Mouse (Mus musculus): ENCODE data around the gene Isyna1. TPM values are rescaled to one million over a fixed set of nuclear protein-coding genes. Genes with fewer than 3 reads are reported as not detected.
A peak's percentile ranks its signal among the peaks of the same experiment; 100 is the strongest.
"Not testable (repeated sequence)": the region's sequence is repeated elsewhere in the genome, so short reads cannot be mapped to it uniquely, and the experiment has no call there.

The Isyna1 gene
- total RNA-seq, 2 experiments from 2014 or later, result 41.4 to 46.4 TPM

- no peak for DNase-seq (ENCODE audit: low spot score in 2 of 2)
- no peak overlapping the region for H3K4me3 ChIP-seq
- H3K27ac ChIP-seq, result peak overlapping the region; percentile 86
- no peak for TF ChIP-seq CTCF (conservative IDR thresholded peaks at IDR 0.05)
These were observed 9.4 kb upstream of the Isyna1 start for GRCm38 (mm10) chr8:70584606-70585257.

GRCm38 (mm10) chr8:70585258-70585652 lies 8.9 kb upstream of the Isyna1 start:
- TF ChIP-seq CTCF (conservative IDR thresholded peaks at IDR 0.05), result peak; percentile 85
- no peak overlapping the region for H3K4me3 ChIP-seq
- DNase-seq (ENCODE audit: low spot score in 2 of 2), result peak in 1 of 2 experiments; percentile 61
- H3K27ac ChIP-seq, result peak overlapping the region; percentile 86

GRCm38 (mm10) chr8:70587955-70588354 lies 6.2 kb upstream of the Isyna1 start:
- H3K4me3 ChIP-seq; H3K27ac ChIP-seq; DNase-seq (ENCODE audit: low spot score in 2 of 2): not testable (repeated sequence)

GRCm38 (mm10) chr8:70591569-70591968 lies 2.6 kb upstream of the Isyna1 start:
- TF ChIP-seq CTCF (conservative IDR thresholded peaks at IDR 0.05), result no peak

GRCm38 (mm10) chr8:70593173-70593572 lies 1.0 kb upstream of the Isyna1 start:
- Histone ChIP-seq H3K4me3 (peak overlapping the region; percentile 74; the same call in 1 of the 2 replicates), H3K27ac (peak overlapping the region; percentile 86)
- no peak for DNase-seq (ENCODE audit: low spot score in 2 of 2)
- TF ChIP-seq CTCF (conservative IDR thresholded peaks at IDR 0.05), result no peak

More at GRCm38 (mm10) chr8:70591569-70591968, 2.6 kb upstream of the Isyna1 start:
- Histone ChIP-seq H3K27ac (peak overlapping the region; percentile 86; the same call in 1 of the 2 replicates), H3K4me3 (no peak overlapping the region)
- no peak for DNase-seq (ENCODE audit: low spot score in 2 of 2)

GRCm38 (mm10) chr8:70594621-70595564 lies 720 bp downstream of the Isyna1 start:
- no peak for TF ChIP-seq CTCF (conservative IDR thresholded peaks at IDR 0.05)
- DNase-seq (ENCODE audit: low spot score in 2 of 2), result no peak
- Histone ChIP-seq H3K27ac (peak overlapping the region; percentile 86), H3K4me3 (peak overlapping the region; percentile 74)

- Histone ChIP-seq H3K27ac (no peak overlapping the region), H3K4me3 (no peak overlapping the region)
- no peak for TF ChIP-seq CTCF (conservative IDR thresholded peaks at IDR 0.05)
- DNase-seq (ENCODE audit: low spot score in 2 of 2), result no peak
These were observed 1.6 kb downstream of the Isyna1 start for GRCm38 (mm10) chr8:70595811-70596210.

GRCm38 (mm10) chr8:70596216-70596615 lies 2.0 kb downstream of the Isyna1 start:
- DNase-seq (ENCODE audit: low spot score in 2 of 2), result no peak
- Histone ChIP-seq H3K27ac (no peak overlapping the region), H3K4me3 (no peak overlapping the region)
- TF ChIP-seq CTCF (conservative IDR thresholded peaks at IDR 0.05), result no peak

GRCm38 (mm10) chr8:70596775-70597416 lies 2.7 kb downstream of the Isyna1 start:
- no peak overlapping the region for H3K4me3 ChIP-seq
- peak; percentile 61 for TF ChIP-seq CTCF (conservative IDR thresholded peaks at IDR 0.05)
- H3K27ac ChIP-seq, result 0 out of 2 replicates have a peak overlapping the region, but pooled peaks have one; percentile 82
- DNase-seq (ENCODE audit: low spot score in 2 of 2), result no peak

GRCm38 (mm10) chr8:70597417-70598272 lies 3.5 kb downstream of the Isyna1 start:
- TF ChIP-seq CTCF (conservative IDR thresholded peaks at IDR 0.05), result no peak
- H3K4me3 ChIP-seq, result peak overlapping the region; percentile 39
- no peak for DNase-seq (ENCODE audit: low spot score in 2 of 2)
- H3K27ac ChIP-seq, result peak overlapping the region; percentile 82

- peak; percentile 82 for TF ChIP-seq CTCF (conservative IDR thresholded peaks at IDR 0.05)
- Histone ChIP-seq H3K27ac (peak overlapping the region; percentile 82), H3K4me3 (peak overlapping the region; percentile 39)
- DNase-seq (ENCODE audit: low spot score in 2 of 2), result peak in 1 of 2 experiments; percentile 86
These were observed 4.1 kb downstream of the Isyna1 start for GRCm38 (mm10) chr8:70598283-70598682.

GRCm38 (mm10) chr8:70598722-70599121 lies 4.5 kb downstream of the Isyna1 start:
- Histone ChIP-seq H3K4me3 (peak overlapping the region; percentile 39), H3K27ac (peak overlapping the region; percentile 82)
- peak in 1 of 2 experiments; percentile 53 for DNase-seq (ENCODE audit: low spot score in 2 of 2)
- TF ChIP-seq CTCF (conservative IDR thresholded peaks at IDR 0.05), result no peak
